Mouse (Mus musculus) cerebellum, adult 8-10 months (tissue): ENCODE measurements around the gene Zc3hc1.

Source experiments
- DNase-seq: peaks from one replicate; pipeline ENCODE4 v3.0.0; 2022

The Zc3hc1 gene

DNA sequence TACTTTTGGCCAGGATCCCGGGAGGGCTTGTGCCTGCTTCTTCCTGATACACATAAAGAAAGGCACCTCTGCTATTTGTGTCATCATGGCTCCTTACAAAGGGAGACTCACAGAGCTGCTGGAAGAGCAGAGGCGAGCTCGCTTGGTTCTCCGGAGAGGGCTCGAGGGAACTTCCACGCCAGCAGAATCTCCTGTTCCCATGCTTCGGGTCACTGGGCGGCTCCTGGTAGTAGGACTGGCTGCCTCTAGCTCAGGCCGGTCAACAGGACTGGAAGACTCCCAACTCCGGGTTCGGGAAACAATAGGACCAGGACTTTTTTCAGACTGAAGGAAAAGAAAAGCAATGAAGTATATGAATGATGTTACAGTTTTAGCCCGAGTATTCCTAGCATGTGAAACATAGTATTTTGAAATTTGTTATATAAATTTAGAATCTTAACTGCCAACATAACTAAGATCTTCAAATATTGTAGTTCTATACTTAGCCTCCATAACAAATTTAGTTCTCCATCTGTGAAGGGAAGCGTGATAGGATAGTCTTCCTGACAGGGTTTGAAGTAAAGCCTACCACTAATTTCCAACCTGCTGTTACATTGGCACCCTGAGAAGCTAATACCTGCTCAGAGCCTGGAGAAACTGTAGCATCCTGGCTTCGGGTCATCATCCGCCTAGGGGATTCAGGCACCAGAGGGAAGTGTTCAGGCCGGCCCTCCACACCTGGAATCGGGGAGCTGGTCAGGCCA, 18.0 kb downstream of the Zc3hc1 start:
- no peak for DNase-seq

DNA sequence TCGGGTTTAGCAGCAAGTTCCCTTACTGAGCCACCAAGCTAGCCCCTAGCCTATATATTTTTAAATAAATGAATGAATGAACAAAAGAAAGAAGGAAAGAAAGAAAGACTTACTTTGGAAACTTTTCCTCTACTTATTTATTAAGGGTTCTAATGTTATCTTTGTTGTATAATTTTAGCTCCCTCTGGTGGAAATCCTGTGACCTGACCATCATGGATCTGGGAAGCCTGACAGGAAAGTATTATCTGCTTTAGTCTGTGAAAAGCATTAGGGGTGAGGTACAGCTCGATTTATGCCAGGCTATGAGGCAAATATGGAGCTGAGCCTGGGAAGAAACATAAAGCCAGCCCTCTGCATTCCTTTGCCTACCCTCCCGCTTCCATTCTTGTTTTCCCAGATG, 21.5 kb downstream of the Zc3hc1 start:
- DNase-seq: no peak

GRCm38 (mm10) chr6:30363808-30364207, 27.0 kb downstream of the Zc3hc1 start:
- no peak for DNase-seq

GRCm38 (mm10) chr6:30359762-30360509, 30.9 kb downstream of the Zc3hc1 start:
- no peak for DNase-seq

DNA sequence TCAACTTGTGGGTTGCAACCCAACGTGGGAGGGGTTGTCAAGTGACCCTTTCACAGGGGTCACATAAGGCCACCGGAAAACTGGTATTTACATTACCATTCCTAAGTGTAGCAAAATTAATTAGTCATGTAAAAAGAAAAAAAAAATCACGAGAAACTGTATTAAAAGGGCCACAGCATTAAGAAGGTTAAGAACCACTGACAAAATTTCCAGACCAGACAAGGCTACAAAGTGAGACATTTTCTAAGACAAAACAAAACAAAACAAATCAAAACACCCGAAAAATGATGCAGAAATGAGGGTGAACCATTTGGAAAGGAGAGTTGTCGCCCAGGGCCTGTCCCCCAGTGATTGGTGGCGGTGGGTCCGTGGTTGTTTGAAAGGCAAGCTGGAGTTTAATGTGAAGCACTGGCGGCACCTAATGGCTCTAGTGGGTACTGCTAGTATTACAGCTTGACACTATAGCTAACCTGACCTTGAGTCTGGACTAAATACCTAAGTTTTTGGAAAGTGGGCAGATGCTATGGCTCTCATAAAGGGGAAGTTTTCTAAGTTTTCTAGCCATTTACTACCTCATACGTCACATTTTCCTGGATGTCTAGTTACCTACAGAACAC, 33.2 kb downstream of the Zc3hc1 start:
- peak; percentile 78 for DNase-seq

DNA sequence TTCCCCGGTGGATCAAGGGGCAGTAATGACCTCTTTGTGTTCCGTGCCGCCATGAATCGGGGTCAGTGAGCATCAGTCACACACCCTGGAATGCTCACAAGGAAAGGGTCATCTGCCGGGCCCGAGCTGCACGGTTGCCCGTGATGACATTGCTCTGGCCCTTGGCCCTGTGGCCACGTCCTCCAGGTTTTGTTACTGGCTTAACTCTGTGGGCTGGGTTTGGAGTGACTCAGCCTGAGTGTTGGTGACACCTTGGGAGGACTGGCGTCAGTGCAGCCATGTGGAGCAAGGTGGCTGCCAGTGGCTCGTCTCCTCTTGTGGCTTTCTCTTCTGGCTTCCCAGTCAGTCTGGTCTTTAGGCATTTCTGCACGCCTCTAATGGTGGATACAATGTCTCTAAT, 34.1 kb downstream of the Zc3hc1 start:
- peak; percentile 13 for DNase-seq

GRCm38 (mm10) chr6:30356161-30356560, 34.7 kb downstream of the Zc3hc1 start:
- DNase-seq: peak; percentile 37

DNA sequence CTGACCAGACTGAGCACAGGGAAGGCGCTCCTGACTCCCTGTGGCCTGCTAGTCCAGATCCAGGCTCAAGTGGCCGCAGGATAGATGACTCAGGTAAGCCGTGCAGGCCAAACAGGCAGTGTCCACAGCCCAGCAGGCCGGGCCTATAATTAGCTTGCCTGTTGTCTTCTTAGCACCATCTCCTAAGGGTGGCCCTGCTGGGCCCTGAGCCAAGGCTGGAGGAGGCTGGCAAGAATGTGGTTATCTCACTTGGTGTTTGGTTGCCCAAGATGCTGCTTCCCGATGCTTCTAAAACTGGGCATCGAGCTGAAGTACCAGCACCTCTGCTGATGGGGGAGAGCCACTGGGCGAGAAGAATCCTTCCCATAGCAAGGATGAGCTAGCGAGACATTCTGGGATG, 35.1 kb downstream of the Zc3hc1 start:
- peak; percentile 62 for DNase-seq

DNA sequence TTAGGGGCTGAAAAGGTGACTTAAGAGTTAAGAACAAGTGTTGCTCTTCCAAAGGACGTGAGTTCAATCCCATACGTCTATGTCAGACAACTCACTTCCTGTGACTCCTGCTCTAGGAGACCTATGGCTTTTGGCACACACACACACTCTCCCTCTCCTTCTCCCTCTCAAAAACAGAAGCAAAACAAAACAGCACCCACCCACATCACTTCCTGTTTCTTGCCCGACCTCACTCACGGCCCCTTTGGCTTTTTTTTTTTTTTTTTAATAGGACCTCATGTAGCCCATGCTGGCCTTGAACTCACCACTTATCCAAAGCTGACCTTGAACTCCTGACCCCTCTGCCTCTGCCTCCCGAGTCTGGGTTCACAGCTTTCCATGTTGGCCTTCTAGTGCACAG, 36.1 kb downstream of the Zc3hc1 start:
- no peak for DNase-seq

DNA sequence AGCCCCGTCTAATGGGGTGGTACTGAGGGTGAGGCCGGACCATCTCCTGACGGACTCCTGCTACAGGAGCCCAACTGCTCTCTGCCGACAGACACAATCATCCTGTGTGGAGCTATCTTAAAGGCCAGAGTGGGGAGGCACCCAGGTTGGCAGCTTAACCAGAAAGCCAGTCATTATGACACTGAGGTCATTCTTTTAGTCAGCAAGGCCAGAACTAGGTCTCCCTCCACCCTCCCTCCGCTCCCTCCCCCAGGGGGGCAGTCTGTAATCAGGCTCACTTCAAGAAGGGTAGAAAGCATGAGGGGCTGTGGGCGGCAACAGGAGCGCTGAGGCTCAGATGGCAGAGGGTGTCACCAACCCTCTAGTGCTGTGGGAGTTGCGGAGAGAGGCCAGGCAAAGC, 37.2 kb downstream of the Zc3hc1 start:
- no peak for DNase-seq

DNA sequence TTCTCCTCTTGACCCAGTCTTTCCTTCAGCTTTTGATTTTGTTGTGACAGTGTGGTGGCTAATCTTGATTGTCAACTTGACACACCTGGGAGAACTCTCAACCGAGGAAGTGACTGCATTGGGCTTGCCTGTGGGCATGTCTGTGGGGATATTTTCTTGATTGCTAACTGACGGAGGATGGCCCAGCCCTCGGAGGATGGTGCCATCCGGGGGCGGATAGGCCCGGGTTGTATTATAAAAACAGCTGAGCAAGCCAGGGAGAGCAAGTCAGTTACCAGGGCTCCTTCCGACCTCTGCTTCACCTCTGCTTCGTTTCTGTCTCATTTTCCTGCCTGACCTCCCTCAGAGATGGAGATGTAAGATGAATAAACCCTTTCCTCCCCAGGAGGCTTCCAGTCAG, 38.1 kb downstream of the Zc3hc1 start:
- no peak for DNase-seq

- DNase-seq: no peak
Measured at GRCm38 (mm10) chr6:30351290-30351689, 39.5 kb downstream of the Zc3hc1 start.

DNA sequence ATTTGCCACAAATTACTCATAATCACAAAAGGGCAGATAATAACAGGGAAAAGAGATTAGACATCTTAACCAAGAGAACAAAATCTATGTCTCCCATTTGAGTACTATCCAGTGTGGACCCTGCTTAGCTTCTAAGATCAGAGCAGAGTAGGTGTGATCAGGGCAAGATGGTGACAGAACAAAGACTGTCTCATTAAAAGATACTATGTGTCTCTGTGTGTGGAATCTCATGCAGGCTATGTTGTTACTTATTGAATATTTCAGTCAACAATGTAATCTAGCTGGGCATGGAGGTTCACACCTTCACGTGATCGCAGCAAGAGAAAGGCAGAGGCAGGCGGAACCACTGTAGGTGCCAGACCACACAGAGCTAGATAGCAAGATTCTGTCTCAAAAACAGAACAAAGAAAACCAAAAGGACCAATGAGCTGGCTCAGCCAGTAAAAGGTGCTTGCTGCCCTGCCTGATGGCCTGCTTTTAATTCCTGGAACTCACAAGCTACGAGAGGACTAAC, 43.5 kb downstream of the Zc3hc1 start:
- DNase-seq: no peak

DNA sequence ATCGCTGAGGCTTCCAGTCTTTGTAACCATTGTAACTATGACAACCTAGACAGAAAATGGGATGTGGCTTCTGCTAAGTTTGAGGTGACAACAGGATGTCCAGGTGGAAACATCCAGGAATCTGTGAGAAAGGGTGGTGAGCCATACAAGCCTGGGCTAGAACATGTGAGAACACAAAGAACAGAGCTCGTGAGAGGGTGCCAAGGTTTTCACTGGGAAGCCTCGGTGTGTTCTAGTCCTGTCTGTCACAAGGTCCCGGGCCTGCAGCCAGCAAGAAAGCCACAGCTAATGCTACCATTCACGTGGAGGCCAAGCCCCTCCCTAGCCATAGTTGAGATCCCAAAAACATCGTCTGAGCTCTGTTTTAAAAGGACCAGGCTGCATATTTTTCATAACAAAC, 44.1 kb downstream of the Zc3hc1 start:
- no peak for DNase-seq

DNA sequence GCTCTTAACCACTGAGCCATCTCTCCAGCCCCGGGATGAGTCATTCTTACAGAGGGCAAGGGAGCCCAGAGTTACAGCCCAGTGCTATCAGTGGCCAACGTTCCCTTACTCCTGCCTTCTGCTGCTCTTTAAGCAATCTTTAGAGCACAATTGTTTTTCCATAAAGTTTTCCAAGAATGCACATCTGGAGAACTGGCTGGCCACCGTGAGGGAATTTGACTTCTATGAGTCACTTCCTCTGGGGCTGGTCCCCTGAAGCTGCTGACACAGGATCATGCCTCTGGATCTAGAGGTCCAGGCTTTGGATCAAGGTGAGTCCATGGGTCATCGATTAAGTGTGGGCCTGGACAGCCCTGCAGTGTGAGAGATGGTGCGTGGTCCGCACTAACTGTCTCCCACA, 46.8 kb downstream of the Zc3hc1 start:
- no peak for DNase-seq

DNA sequence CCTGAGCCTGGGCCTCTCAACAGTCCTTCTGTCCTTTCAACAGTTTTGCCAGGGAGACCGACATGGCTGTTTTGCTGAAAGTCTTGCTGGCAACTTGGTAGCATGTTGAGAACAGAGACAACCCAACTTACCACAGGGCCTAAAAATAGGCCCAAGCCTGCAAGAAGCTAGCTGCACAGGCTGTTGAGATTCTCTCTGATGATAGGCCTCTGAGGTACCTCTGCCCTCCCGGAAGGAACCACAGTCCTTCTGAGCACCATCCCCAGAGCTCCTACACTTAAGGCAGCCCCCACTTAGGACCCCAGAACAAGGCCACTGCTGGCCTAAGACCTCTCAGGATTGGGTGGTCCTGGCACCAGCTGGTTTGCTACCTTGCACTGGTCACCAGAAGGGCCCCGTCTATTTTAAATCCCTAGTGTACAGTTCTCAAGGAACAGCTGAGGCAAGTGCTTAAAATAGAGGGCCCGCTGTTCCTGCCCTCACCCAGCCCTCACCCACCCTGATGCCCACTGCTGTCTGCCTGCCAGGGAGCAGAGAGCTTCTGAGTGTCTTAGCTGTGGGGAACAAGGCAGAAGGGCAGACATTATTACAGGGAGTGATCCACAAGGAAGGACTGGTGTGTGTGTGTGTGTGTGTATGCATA, 50.5 kb downstream of the Zc3hc1 start:
- DNase-seq: no peak

DNA sequence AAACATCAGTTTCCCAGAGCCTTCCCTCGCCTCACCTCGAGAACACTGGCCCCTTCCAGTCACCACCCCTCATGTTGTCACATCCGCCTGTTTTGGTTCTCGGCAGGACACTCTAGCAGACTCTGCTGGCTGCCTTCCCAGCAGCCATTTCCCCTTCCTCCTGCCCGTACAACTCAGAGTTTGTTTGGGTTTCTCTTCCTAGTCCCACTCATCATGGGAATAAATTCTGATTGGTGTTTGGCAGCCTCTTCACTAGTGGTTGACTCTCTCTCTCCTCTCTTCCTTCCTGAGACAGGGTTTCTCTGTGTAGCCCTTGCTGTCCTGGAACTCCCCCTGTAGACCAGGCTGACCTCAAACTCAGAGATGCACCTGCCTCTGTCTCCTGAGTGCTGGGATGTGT, 53.9 kb downstream of the Zc3hc1 start:
- no peak for DNase-seq

DNA sequence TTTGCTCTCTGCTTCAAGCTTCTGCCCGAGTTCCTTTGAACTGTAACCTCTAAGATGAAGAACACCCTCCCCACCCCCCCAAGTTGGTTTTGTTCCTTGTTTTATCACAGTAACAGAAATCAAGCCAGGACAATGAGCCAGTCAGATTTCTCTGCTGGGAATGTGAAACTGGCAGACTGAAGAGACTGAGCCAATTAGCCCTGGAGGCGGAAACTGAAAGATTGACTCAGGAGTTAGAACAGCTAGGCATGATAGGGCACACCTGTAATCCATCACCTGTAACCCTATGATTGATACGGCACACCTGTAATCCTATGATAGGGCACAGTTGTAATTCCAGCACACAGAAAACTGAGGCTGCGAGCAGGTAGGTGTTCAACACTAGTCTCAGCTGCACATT, 58.6 kb downstream of the Zc3hc1 start:
- DNase-seq: no peak

- no peak for DNase-seq
Measured at GRCm38 (mm10) chr6:30330706-30331105, 60.1 kb downstream of the Zc3hc1 start.

DNA sequence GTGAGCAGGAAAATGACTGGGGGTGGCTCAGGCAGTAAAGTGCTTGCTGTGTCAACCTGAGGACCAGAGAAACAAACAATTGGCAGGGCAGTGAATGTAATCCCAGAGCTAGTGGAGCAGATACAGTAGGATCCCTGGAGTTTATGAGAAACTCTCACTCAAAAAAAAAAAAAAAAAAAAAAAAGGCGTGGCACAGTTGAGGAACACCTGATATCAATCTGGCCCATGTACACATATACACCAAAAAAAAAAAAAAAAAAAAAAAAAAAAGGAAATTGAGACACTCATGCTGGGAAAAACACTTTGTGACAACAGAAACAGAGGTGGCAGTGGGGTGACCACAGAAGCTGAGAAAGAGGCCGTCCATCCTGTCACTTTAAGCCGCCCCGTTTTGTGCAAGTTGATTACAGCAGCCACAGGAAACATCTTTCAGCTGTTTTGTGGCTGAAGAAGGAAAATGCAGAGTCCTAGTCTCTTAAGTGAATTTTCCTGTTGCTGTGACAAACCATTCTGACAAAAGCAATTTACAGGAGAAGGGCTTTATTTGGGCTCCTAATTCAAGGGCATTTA, 64.8 kb downstream of the Zc3hc1 start:
- DNase-seq: no peak

GRCm38 (mm10) chr6:30321002-30321401, 69.8 kb downstream of the Zc3hc1 start:
- no peak for DNase-seq

DNA sequence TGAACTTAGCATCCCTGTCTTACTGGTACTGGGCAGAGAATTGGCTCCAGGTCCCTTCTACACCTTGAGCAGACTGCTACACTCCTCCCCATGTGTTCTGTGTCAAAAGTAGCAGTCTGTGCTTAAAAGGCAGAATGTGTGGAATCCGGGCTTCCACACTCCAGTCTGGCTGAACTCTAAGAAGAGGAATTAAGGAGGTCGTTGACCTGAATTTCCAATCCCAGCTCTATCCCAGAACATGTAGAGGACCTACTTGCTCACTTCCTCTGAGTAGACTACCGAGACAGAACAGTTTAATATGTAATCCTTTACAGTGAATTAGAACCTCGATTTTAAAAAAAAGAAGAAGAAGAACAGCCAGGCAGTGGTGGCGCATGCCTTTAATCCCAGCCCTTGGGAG, 71.6 kb downstream of the Zc3hc1 start:
- no peak for DNase-seq
